Mouse (Mus musculus): Measurements from ENCODE around the gene Zfp593. TPM values are rescaled to one million over a fixed set of nuclear protein-coding genes. Genes with fewer than 3 reads are reported as not detected.

Zfp593 gene
- 16.8 and 17.0 TPM in 2 replicates for polyA plus RNA-seq (2014; fragmentation: Nextera tagmentation; extraction: Ambion mirVana)

GRCm38 (mm10) chr4:134245148-134245843 is at the start of gene Zfp593:
TSS of gene Zfp593 (minus strand) at chr4:134245592.
- H3K36me3 ChIP-seq (ENCODE audit: control insufficient read depth, insufficient read depth, low read length) = no peaks in the 10 kb centered on the region
- H3K27me3 ChIP-seq (ENCODE audit: control insufficient read depth, insufficient read depth, low read length) = peaks cover 17% of the 10 kb centered on the region
- H3K4me1 ChIP-seq (ENCODE audit: control insufficient read depth, insufficient read depth, low read length) = peaks cover 20% of the 10 kb centered on the region
- ATAC-seq (ENCODE audit: low FRiP score) = peak; percentile 84
- peak within 1 kb of the TSS; percentile 96 for H3K4me2 ChIP-seq
- peak within 1 kb of the TSS; percentile 89 for H3K4me3 ChIP-seq (ENCODE audit: low read depth, low read length)
- DNase-seq (ENCODE audit: low spot score, missing footprints) = peak; percentile 100
- H3K9ac ChIP-seq (ENCODE audit: low read length) = peak within 1 kb of the TSS; percentile 82
- no peak within 1 kb of the TSS for H3K27ac ChIP-seq (ENCODE audit: low read depth, low read length)
- H3K9me3 ChIP-seq (ENCODE audit: control insufficient read depth, low read length) = no peaks in the 10 kb centered on the region
- 0% methylated on average over 60 of the region's 60 CpGs for WGBS

- no peaks in the 10 kb centered on the region for H3K27me3 ChIP-seq (ENCODE audit: control insufficient read depth, insufficient read depth, low read length)
- no peak overlapping the region for H3K4me3 ChIP-seq (ENCODE audit: low read depth, low read length)
- H3K4me1 ChIP-seq (ENCODE audit: control insufficient read depth, insufficient read depth, low read length) = no peaks in the 10 kb centered on the region
- ATAC-seq (ENCODE audit: low FRiP score) = no peak
- WGBS = 72% methylated on average over 9 of the region's 9 CpGs
- no peak for DNase-seq (ENCODE audit: low spot score, missing footprints)
- H3K9ac ChIP-seq (ENCODE audit: low read length) = no peak overlapping the region
- H3K9me3 ChIP-seq (ENCODE audit: control insufficient read depth, low read length) = no peaks in the 10 kb centered on the region
- H3K36me3 ChIP-seq (ENCODE audit: control insufficient read depth, insufficient read depth, low read length) = no peaks in the 10 kb centered on the region
- H3K4me2 ChIP-seq = no peak overlapping the region
- no peak overlapping the region for H3K27ac ChIP-seq (ENCODE audit: low read depth, low read length)
Observed at GRCm38 (mm10) chr4:134293692-134294163, 48.3 kb upstream of the Zfp593 start.

GRCm38 (mm10) chr4:134293061-134293691 is 47.8 kb upstream of the Zfp593 start:
- Histone ChIP-seq H3K27ac (ENCODE audit: low read depth, low read length) (no peak overlapping the region), H3K9me3 (ENCODE audit: control insufficient read depth, low read length) (no peaks in the 10 kb centered on the region), H3K36me3 (ENCODE audit: control insufficient read depth, insufficient read depth, low read length) (no peaks in the 10 kb centered on the region), H3K4me1 (ENCODE audit: control insufficient read depth, insufficient read depth, low read length) (peaks cover 5% of the 10 kb centered on the region), H3K27me3 (ENCODE audit: control insufficient read depth, insufficient read depth, low read length) (no peaks in the 10 kb centered on the region), H3K9ac (ENCODE audit: low read length) (no peak overlapping the region), H3K4me2 (no peak overlapping the region), H3K4me3 (ENCODE audit: low read depth, low read length) (no peak overlapping the region)
- DNase-seq (ENCODE audit: low spot score, missing footprints) (no peak), ATAC-seq (ENCODE audit: low FRiP score) (no peak)
- WGBS = 75% methylated on average over 18 of the region's 18 CpGs

- Histone ChIP-seq H3K4me1 (ENCODE audit: control insufficient read depth, insufficient read depth, low read length) (peaks cover 7% of the 10 kb centered on the region), H3K36me3 (ENCODE audit: control insufficient read depth, insufficient read depth, low read length) (no peaks in the 10 kb centered on the region), H3K9me3 (ENCODE audit: control insufficient read depth, low read length) (no peaks in the 10 kb centered on the region), H3K27me3 (ENCODE audit: control insufficient read depth, insufficient read depth, low read length) (no peaks in the 10 kb centered on the region), H3K4me3 (ENCODE audit: low read depth, low read length) (no peak overlapping the region), H3K27ac (ENCODE audit: low read depth, low read length) (no peak overlapping the region), H3K9ac (ENCODE audit: low read length) (no peak overlapping the region), H3K4me2 (no peak overlapping the region)
- DNase-seq (ENCODE audit: low spot score, missing footprints) (peak; percentile 99), ATAC-seq (ENCODE audit: low FRiP score) (no peak)
- 24% methylated on average over 7 of the region's 7 CpGs for WGBS
Observed at GRCm38 (mm10) chr4:134292067-134292466, 46.7 kb upstream of the Zfp593 start.

GRCm38 (mm10) chr4:134288397-134289256 is 43.2 kb upstream of the Zfp593 start:
- H3K4me3 ChIP-seq (ENCODE audit: low read depth, low read length) = peak overlapping the region; percentile 98
- WGBS = 57% methylated on average over 11 of the region's 11 CpGs
- no peak for ATAC-seq (ENCODE audit: low FRiP score)
- H3K36me3 ChIP-seq (ENCODE audit: control insufficient read depth, insufficient read depth, low read length) = no peaks in the 10 kb centered on the region; the same call in 1 of the 2 replicates
- H3K27ac ChIP-seq (ENCODE audit: low read depth, low read length) = peak overlapping the region; percentile 100
- H3K9ac ChIP-seq (ENCODE audit: low read length) = peak overlapping the region; percentile 100
- peaks cover 15% of the 10 kb centered on the region for H3K4me1 ChIP-seq (ENCODE audit: control insufficient read depth, insufficient read depth, low read length)
- no peaks in the 10 kb centered on the region for H3K27me3 ChIP-seq (ENCODE audit: control insufficient read depth, insufficient read depth, low read length)
- no peak for DNase-seq (ENCODE audit: low spot score, missing footprints)
- H3K4me2 ChIP-seq = peak overlapping the region; percentile 81
- no peaks in the 10 kb centered on the region for H3K9me3 ChIP-seq (ENCODE audit: control insufficient read depth, low read length)

GRCm38 (mm10) chr4:134287575-134288025 is 42.2 kb upstream of the Zfp593 start, which contains the start of gene Pdik1l:
TSS of gene Pdik1l (minus strand) at chr4:134287895.
- peak within 1 kb of the TSS; percentile 100 for H3K9ac ChIP-seq (ENCODE audit: low read length)
- peak within 1 kb of the TSS; percentile 90 for H3K4me2 ChIP-seq
- peak within 1 kb of the TSS; percentile 100 for H3K27ac ChIP-seq (ENCODE audit: low read depth, low read length)
- H3K4me1 ChIP-seq (ENCODE audit: control insufficient read depth, insufficient read depth, low read length) = peaks cover 15% of the 10 kb centered on the region
- ATAC-seq (ENCODE audit: low FRiP score) (peak; percentile 78), DNase-seq (ENCODE audit: low spot score, missing footprints) (peak; percentile 98)
- no peaks in the 10 kb centered on the region for H3K27me3 ChIP-seq (ENCODE audit: control insufficient read depth, insufficient read depth, low read length)
- H3K36me3 ChIP-seq (ENCODE audit: control insufficient read depth, insufficient read depth, low read length) = no peaks in the 10 kb centered on the region; the same call in 1 of the 2 replicates
- 1% methylated on average over 42 of the region's 43 CpGs for WGBS
- H3K4me3 ChIP-seq (ENCODE audit: low read depth, low read length) = peak within 1 kb of the TSS; percentile 98
- no peaks in the 10 kb centered on the region for H3K9me3 ChIP-seq (ENCODE audit: control insufficient read depth, low read length)

GRCm38 (mm10) chr4:134287168-134287564 is 41.8 kb upstream of the Zfp593 start:
- no peaks in the 10 kb centered on the region; the same call in 1 of the 2 replicates for H3K36me3 ChIP-seq (ENCODE audit: control insufficient read depth, insufficient read depth, low read length)
- peak; percentile 100 for DNase-seq (ENCODE audit: low spot score, missing footprints)
- H3K4me3 ChIP-seq (ENCODE audit: low read depth, low read length) = peak overlapping the region; percentile 98
- peak overlapping the region; percentile 100 for H3K9ac ChIP-seq (ENCODE audit: low read length)
- H3K4me1 ChIP-seq (ENCODE audit: control insufficient read depth, insufficient read depth, low read length) = peaks cover 15% of the 10 kb centered on the region
- peak overlapping the region; percentile 100 for H3K27ac ChIP-seq (ENCODE audit: low read depth, low read length)
- H3K9me3 ChIP-seq (ENCODE audit: control insufficient read depth, low read length) = no peaks in the 10 kb centered on the region
- peak; percentile 96 for ATAC-seq (ENCODE audit: low FRiP score)
- WGBS = 0% methylated on average over 27 of the region's 59 CpGs
- peak overlapping the region; percentile 90 for H3K4me2 ChIP-seq
- no peaks in the 10 kb centered on the region for H3K27me3 ChIP-seq (ENCODE audit: control insufficient read depth, insufficient read depth, low read length)

GRCm38 (mm10) chr4:134286226-134287167 is 41.1 kb upstream of the Zfp593 start:
- Histone ChIP-seq H3K9me3 (ENCODE audit: control insufficient read depth, low read length) (no peaks in the 10 kb centered on the region), H3K4me3 (ENCODE audit: low read depth, low read length) (peak overlapping the region; percentile 98), H3K36me3 (ENCODE audit: control insufficient read depth, insufficient read depth, low read length) (no peaks in the 10 kb centered on the region; the same call in 1 of the 2 replicates), H3K9ac (ENCODE audit: low read length) (peak overlapping the region; percentile 100), H3K27ac (ENCODE audit: low read depth, low read length) (peak overlapping the region; percentile 100), H3K4me2 (peak overlapping the region; percentile 90), H3K4me1 (ENCODE audit: control insufficient read depth, insufficient read depth, low read length) (peaks cover 15% of the 10 kb centered on the region), H3K27me3 (ENCODE audit: control insufficient read depth, insufficient read depth, low read length) (no peaks in the 10 kb centered on the region)
- DNase-seq (ENCODE audit: low spot score, missing footprints) (no peak), ATAC-seq (ENCODE audit: low FRiP score) (no peak; the same call in 1 of the 2 replicates)
- WGBS = 3% methylated on average over 59 of the region's 59 CpGs

Data from midbrain, embryonic 11.5 days (tissue).